Mouse (Mus musculus): ENCODE measurements around the gene Gm5678. TPM values are rescaled to one million over a fixed set of nuclear protein-coding genes. Genes with fewer than 3 reads are reported as not detected.

Gm5678 gene
- polyA plus RNA-seq, 1 experiment from 2014 or later, result not detected

- Histone ChIP-seq H3K4me3 (no peak overlapping the region), H3K4me1 (no peaks in the 10 kb centered on the region), H3K9ac (no peak overlapping the region), H3K36me3 (peaks cover 46% of the 10 kb centered on the region), H3K9me3 (no peaks in the 10 kb centered on the region), H3K27me3 (no peaks in the 10 kb centered on the region), H3K27ac (no peak overlapping the region), H3K4me2 (replicated peaks) (no peak overlapping the region)
- 92% methylated on average over 10 of the region's 10 CpGs for WGBS
- no peak for ATAC-seq (ENCODE audit: insufficient number of reproducible peaks, insufficient read depth, low FRiP score, low TSS enrichment)
Measured at GRCm38 (mm10) chr16:93594448-93594847, 33.4 kb upstream of the Gm5678 start.

DNA sequence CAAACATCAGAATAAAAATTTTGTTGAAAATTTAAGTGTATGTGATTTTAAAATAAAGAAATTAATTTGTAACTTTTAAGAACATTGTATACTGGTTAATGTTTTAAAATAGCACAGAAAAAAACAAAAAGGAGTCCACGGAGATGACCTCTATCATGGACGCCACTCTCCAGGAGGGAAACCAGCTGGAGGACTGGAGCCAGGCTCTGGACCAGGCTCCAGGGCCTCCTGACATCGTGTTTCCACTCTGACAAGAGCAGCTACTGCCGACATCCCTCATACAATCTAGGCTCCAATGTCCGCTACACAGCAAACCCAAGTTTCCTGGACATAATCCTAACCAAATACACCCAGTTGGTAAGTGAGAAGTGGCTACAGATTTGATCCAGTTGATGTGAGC lies 32.1 kb upstream of the Gm5678 start:
- H3K9me3 ChIP-seq, result no peaks in the 10 kb centered on the region
- H3K27me3 ChIP-seq, result no peaks in the 10 kb centered on the region
- no peak overlapping the region for H3K9ac ChIP-seq
- ATAC-seq (ENCODE audit: insufficient number of reproducible peaks, insufficient read depth, low FRiP score, low TSS enrichment), result no peak
- no peak overlapping the region for H3K4me3 ChIP-seq
- 89% methylated on average over 5 of the region's 5 CpGs for WGBS
- peaks cover 35% of the 10 kb centered on the region for H3K36me3 ChIP-seq
- no peak overlapping the region for H3K27ac ChIP-seq
- H3K4me1 ChIP-seq, result no peaks in the 10 kb centered on the region
- H3K4me2 ChIP-seq (replicated peaks), result no peak overlapping the region

GRCm38 (mm10) chr16:93596807-93597206 lies 31.1 kb upstream of the Gm5678 start:
- Histone ChIP-seq H3K36me3 (peaks cover 34% of the 10 kb centered on the region), H3K27ac (no peak overlapping the region), H3K4me2 (replicated peaks) (no peak overlapping the region), H3K9me3 (no peaks in the 10 kb centered on the region), H3K27me3 (no peaks in the 10 kb centered on the region), H3K9ac (no peak overlapping the region), H3K4me3 (no peak overlapping the region), H3K4me1 (no peaks in the 10 kb centered on the region)
- WGBS, result 92% methylated on average over 7 of the region's 7 CpGs
- ATAC-seq (ENCODE audit: insufficient number of reproducible peaks, insufficient read depth, low FRiP score, low TSS enrichment), result no peak

DNA sequence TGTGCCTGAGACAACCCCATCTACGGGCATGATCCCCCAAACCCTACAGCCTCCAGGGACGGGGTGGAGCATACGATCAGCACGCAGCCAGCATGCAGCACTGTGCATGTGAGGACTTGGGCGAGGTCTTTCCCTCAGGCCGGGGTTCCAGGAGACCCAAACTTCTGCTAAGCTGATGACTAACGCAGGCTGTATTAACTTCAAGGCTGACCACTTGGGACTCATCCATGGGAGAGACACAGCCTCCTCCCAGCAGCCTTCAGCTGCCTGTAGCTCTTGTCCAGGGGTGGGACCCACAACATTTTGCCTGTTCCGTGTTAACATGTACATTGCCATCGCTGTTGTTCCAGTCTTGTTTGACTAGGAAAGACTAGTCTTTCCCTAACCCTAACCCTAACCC lies 30.3 kb upstream of the Gm5678 start:
- no peaks in the 10 kb centered on the region for H3K27me3 ChIP-seq
- H3K36me3 ChIP-seq, result peaks cover 33% of the 10 kb centered on the region
- H3K9ac ChIP-seq, result no peak overlapping the region
- ATAC-seq (ENCODE audit: insufficient number of reproducible peaks, insufficient read depth, low FRiP score, low TSS enrichment), result no peak
- no peaks in the 10 kb centered on the region for H3K9me3 ChIP-seq
- H3K4me1 ChIP-seq, result no peaks in the 10 kb centered on the region
- H3K4me3 ChIP-seq, result no peak overlapping the region
- 90% methylated on average over 9 of the region's 9 CpGs for WGBS
- no peak overlapping the region for H3K27ac ChIP-seq
- H3K4me2 ChIP-seq (replicated peaks), result no peak overlapping the region

GRCm38 (mm10) chr16:93599461-93599860 lies 28.4 kb upstream of the Gm5678 start:
- no peak for ATAC-seq (ENCODE audit: insufficient number of reproducible peaks, insufficient read depth, low FRiP score, low TSS enrichment)
- WGBS, result 90% methylated on average over 6 of the region's 6 CpGs
- no peak overlapping the region for H3K4me3 ChIP-seq

GRCm38 (mm10) chr16:93603439-93604212 lies 24.3 kb upstream of the Gm5678 start, which contains the start of gene Setd4:
Gene Setd4 (minus strand): TSS chr16:93604063.
- peak; percentile 85 for ATAC-seq (ENCODE audit: insufficient number of reproducible peaks, insufficient read depth, low FRiP score, low TSS enrichment)
- WGBS, result 1% methylated on average over 55 of the region's 55 CpGs
- Histone ChIP-seq H3K36me3 (0 out of 2 replicates have a peak, but pooled peaks cover 6% of the 10 kb centered on the region), H3K27me3 (no peaks in the 10 kb centered on the region), H3K9me3 (no peaks in the 10 kb centered on the region), H3K4me3 (peak within 1 kb of the TSS; percentile 60), H3K4me2 (replicated peaks) (peak within 1 kb of the TSS; percentile 81), H3K27ac (peak within 1 kb of the TSS; percentile 91), H3K4me1 (peaks cover 3% of the 10 kb centered on the region), H3K9ac (peak within 1 kb of the TSS; percentile 61)

More at GRCm38 (mm10) chr16:93599461-93599860, 28.4 kb upstream of the Gm5678 start:
- no peak overlapping the region for H3K4me2 ChIP-seq (replicated peaks)
- H3K9me3 ChIP-seq, result no peaks in the 10 kb centered on the region
- no peak overlapping the region for H3K9ac ChIP-seq
- H3K27me3 ChIP-seq, result no peaks in the 10 kb centered on the region
- no peaks in the 10 kb centered on the region; the same call in 1 of the 2 replicates for H3K4me1 ChIP-seq
- H3K36me3 ChIP-seq, result peaks cover 26% of the 10 kb centered on the region; the same call in 1 of the 2 replicates
- no peak overlapping the region for H3K27ac ChIP-seq

DNA sequence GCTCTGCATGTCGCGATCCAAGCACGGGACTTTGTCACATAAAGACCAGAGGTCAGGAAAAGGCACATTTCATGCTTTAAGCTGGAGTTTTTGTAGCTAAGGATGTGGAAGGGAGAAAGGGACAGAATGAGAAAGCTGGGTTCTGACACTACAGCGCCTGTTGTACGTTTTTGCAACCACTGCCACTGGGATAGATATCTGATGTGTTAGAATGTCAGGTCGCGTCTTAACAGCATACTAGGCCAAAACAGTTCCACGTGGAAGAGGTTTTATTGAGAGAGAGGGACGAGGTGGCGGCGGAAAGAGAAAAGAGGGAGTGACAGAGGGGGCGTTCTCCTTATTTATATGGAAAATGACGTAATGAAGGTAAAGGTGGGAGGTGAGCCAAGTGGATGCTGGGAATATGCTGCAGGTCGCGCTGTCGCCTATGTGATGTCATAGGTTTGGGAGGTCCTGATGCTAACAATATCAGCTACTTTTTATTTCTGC lies 23.4 kb upstream of the Gm5678 start:
- Histone ChIP-seq H3K27ac (peak overlapping the region; percentile 91), H3K4me1 (peaks cover 9% of the 10 kb centered on the region), H3K27me3 (no peaks in the 10 kb centered on the region), H3K4me2 (replicated peaks) (peak overlapping the region; percentile 81), H3K9ac (peak overlapping the region; percentile 61), H3K9me3 (no peaks in the 10 kb centered on the region), H3K4me3 (peak overlapping the region; percentile 60), H3K36me3 (no peaks in the 10 kb centered on the region)
- WGBS, result 3% methylated on average over 16 of the region's 16 CpGs
- ATAC-seq (ENCODE audit: insufficient number of reproducible peaks, insufficient read depth, low FRiP score, low TSS enrichment), result no peak

GRCm38 (mm10) chr16:93605553-93605952 lies 22.3 kb upstream of the Gm5678 start, which contains the start of gene Cbr1:
Gene Cbr1 (plus strand): TSS chr16:93605853.
- H3K9me3 ChIP-seq, result no peaks in the 10 kb centered on the region
- H3K27ac ChIP-seq, result no peak within 1 kb of the TSS
- H3K4me1 ChIP-seq, result peaks cover 9% of the 10 kb centered on the region
- peaks cover 7% of the 10 kb centered on the region; the same call in 1 of the 2 replicates for H3K36me3 ChIP-seq
- WGBS, result 72% methylated on average over 4 of the region's 4 CpGs
- H3K9ac ChIP-seq, result no peak within 1 kb of the TSS
- peak within 1 kb of the TSS; percentile 60; the same call in 1 of the 2 replicates for H3K4me3 ChIP-seq
- no peaks in the 10 kb centered on the region for H3K27me3 ChIP-seq
- ATAC-seq (ENCODE audit: insufficient number of reproducible peaks, insufficient read depth, low FRiP score, low TSS enrichment), result no peak
- peak within 1 kb of the TSS; percentile 81 for H3K4me2 ChIP-seq (replicated peaks)

DNA sequence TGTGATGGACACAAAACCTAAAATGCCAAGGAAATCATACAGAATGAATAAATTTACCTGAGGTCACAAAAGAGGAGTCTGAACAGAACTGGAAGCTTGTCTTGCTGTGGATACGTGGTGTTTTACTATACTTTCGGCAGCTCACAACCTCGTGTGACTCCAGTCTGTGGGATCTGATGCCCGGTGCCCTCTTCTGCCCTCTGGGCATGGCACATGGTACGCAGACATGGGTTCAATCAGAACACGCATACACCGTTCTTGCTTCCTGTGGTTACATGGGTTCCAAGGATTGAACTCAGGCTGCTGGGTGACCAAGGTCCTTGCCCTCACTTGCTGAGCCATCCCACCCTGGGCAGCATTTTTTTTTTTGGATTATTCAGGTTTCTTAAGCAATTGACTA lies 21.8 kb upstream of the Gm5678 start:
- no peaks in the 10 kb centered on the region for H3K27me3 ChIP-seq
- ATAC-seq (ENCODE audit: insufficient number of reproducible peaks, insufficient read depth, low FRiP score, low TSS enrichment), result no peak
- no peak overlapping the region for H3K9ac ChIP-seq
- no peak overlapping the region for H3K27ac ChIP-seq
- H3K4me2 ChIP-seq (replicated peaks), result no peak overlapping the region
- 86% methylated on average over 7 of the region's 7 CpGs for WGBS
- peaks cover 9% of the 10 kb centered on the region for H3K4me1 ChIP-seq
- H3K36me3 ChIP-seq, result peaks cover 13% of the 10 kb centered on the region
- no peak overlapping the region for H3K4me3 ChIP-seq
- no peaks in the 10 kb centered on the region for H3K9me3 ChIP-seq

DNA sequence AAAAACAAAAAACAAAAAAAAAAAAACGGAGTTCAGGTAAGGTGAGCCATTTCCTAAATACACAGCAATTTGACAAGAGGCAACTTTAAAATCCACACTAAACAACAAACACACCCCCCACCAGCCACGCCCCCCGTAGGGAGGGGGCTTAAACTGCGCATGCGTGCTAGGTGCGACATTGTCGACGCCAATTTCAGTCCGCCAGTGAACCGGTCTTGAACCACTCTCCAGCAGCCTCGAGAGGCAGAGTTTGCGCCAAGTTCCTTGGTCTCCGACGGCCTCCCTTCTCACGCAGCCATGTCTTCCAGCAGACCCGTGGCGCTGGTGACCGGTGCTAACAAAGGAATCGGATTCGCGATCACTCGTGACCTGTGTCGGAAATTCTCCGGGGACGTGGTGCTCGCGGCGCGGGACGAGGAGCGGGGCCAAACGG lies 20.2 kb upstream of the Gm5678 start:
- H3K9ac ChIP-seq, result peak overlapping the region; percentile 78
- no peaks in the 10 kb centered on the region for H3K27me3 ChIP-seq
- ATAC-seq (ENCODE audit: insufficient number of reproducible peaks, insufficient read depth, low FRiP score, low TSS enrichment), result no peak
- no peaks in the 10 kb centered on the region for H3K9me3 ChIP-seq
- peak overlapping the region; percentile 88 for H3K4me2 ChIP-seq (replicated peaks)
- H3K36me3 ChIP-seq, result peaks cover 17% of the 10 kb centered on the region
- WGBS, result under 1% methylated on average over 32 of the region's 32 CpGs
- peak overlapping the region; percentile 82 for H3K27ac ChIP-seq
- H3K4me3 ChIP-seq, result peak overlapping the region; percentile 75
- peaks cover 9% of the 10 kb centered on the region for H3K4me1 ChIP-seq

GRCm38 (mm10) chr16:93608731-93609130 lies 19.2 kb upstream of the Gm5678 start:
- peaks cover 17% of the 10 kb centered on the region for H3K36me3 ChIP-seq
- H3K4me2 ChIP-seq (replicated peaks), result peak overlapping the region; percentile 88
- no peak for ATAC-seq (ENCODE audit: insufficient number of reproducible peaks, insufficient read depth, low FRiP score, low TSS enrichment)
- peaks cover 9% of the 10 kb centered on the region for H3K4me1 ChIP-seq
- WGBS, result 63% methylated on average over 8 of the region's 8 CpGs
- H3K4me3 ChIP-seq, result peak overlapping the region; percentile 75
- H3K9me3 ChIP-seq, result no peaks in the 10 kb centered on the region
- no peaks in the 10 kb centered on the region for H3K27me3 ChIP-seq
- no peak overlapping the region for H3K27ac ChIP-seq
- no peak overlapping the region for H3K9ac ChIP-seq

- no peak for ATAC-seq (ENCODE audit: insufficient number of reproducible peaks, insufficient read depth, low FRiP score, low TSS enrichment)
- Histone ChIP-seq H3K4me2 (replicated peaks) (no peak overlapping the region), H3K27ac (no peak overlapping the region), H3K27me3 (no peaks in the 10 kb centered on the region), H3K4me3 (no peak overlapping the region), H3K9ac (no peak overlapping the region), H3K4me1 (peaks cover 9% of the 10 kb centered on the region), H3K9me3 (no peaks in the 10 kb centered on the region), H3K36me3 (peaks cover 17% of the 10 kb centered on the region)
- 87% methylated on average over 4 of the region's 4 CpGs for WGBS
Measured at GRCm38 (mm10) chr16:93609796-93610195, 18.1 kb upstream of the Gm5678 start.
